Mouse (Mus musculus) adrenal gland, adult 8-10 months (tissue): ENCODE data around the gene Pemt. TPM values are rescaled to one million over a fixed set of nuclear protein-coding genes. Genes with fewer than 3 reads are reported as not detected.

Source experiments
- DNase-seq: peaks from one replicate; pipeline ENCODE4 v3.0.0; 2022
- total RNA-seq, 4 experiments: library from RNA; stranded (reverse); gene quantifications; 2 replicates each; pipeline ENCODE4 v1.2.4; 2022

Pemt gene
- total RNA-seq, 4 experiments from 2014 or later, result 4.9 to 9.5 (median 7.8) TPM

DNA sequence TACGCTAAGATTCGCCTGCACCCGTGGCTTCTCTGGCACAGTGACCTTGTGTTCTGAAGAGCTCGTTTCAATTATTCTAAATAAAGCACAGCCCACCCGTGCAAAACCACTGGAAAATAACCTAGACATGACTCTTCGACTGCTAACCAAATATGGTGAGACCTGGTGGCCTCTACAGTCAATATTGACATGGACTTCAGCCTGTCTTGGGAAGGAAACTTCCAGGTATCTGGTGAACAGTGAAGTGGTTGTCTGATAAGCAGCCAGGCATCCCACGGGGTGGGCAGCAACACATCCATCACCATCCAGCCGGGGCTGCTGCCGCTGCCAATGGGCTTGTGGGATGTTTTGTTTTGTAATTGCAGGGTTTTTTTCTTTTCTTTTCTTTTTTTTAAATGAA lies 52.0 kb downstream of the Pemt start:
- no peak for DNase-seq

DNA sequence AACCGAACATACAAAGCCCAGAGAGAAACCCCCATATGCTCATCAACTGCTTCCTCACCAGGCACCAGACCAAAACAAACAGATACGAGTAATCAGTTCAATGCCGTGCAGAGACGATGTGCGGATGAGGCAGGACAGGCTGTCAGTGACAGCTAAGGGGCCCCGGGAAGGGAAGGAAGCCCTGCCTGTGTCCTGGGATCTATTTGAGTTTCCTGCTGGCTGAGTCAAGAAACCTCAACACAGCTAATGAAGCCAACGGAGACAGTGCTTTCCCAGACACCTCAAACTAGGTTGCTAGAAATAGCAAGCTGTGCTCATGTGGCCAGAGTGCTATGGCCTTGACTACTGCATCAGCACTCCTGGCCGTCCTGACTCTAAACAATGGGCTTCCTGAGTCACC lies 54.9 kb downstream of the Pemt start:
- no peak for DNase-seq

- DNase-seq, result no peak
These were observed 56.9 kb downstream of the Pemt start for GRCm38 (mm10) chr11:59989406-59989805.

GRCm38 (mm10) chr11:59977831-59978230 lies 68.5 kb downstream of the Pemt start:
- DNase-seq, result no peak

- no peak for DNase-seq
These were observed 71.0 kb downstream of the Pemt start for GRCm38 (mm10) chr11:59975241-59975640.

GRCm38 (mm10) chr11:59973389-59973788 lies 72.9 kb downstream of the Pemt start:
- no peak for DNase-seq

GRCm38 (mm10) chr11:59971691-59972090 lies 74.6 kb downstream of the Pemt start:
- DNase-seq, result no peak

DNA sequence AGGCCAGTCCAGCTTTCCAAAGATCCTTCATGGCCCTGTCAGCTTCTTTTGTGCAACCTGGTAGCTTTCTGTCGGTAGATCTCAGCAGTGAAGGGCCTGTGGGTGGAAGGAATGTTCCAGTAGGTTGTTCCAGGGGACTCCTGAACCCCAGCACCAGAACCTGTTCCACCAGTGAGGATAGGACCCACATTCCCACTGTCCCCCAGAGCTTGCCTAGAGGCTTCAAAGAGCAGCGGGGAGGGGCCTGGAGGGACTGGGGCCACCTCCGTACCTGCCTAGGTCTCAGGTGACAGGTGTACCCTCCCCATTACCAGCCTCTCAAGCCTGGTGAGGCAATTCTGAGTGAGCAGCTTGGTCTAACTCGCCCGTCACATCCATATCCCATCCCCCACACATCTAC lies 75.5 kb downstream of the Pemt start:
- DNase-seq, result no peak

DNA sequence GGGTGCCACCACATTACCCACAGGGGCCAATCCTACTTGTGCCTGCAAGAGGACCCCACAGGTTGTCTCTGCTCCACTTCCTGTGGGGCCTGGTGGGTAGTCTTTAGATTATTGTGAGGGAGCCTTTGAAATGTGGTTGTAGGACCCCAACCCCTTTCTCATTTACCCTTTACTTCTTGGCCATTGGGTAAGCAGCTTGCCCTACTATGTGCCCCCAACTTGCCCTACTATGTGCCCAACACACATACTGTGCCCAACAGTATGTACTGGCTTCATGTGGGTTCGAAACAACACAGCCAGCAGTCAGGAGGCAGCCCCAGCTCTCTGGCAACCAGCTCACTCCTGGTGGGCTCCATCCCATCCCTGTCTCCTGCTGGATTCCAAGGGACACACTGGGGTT lies 78.5 kb downstream of the Pemt start:
- no peak for DNase-seq

- no peak for DNase-seq
These were observed 80.2 kb downstream of the Pemt start for GRCm38 (mm10) chr11:59966102-59966483.

DNA sequence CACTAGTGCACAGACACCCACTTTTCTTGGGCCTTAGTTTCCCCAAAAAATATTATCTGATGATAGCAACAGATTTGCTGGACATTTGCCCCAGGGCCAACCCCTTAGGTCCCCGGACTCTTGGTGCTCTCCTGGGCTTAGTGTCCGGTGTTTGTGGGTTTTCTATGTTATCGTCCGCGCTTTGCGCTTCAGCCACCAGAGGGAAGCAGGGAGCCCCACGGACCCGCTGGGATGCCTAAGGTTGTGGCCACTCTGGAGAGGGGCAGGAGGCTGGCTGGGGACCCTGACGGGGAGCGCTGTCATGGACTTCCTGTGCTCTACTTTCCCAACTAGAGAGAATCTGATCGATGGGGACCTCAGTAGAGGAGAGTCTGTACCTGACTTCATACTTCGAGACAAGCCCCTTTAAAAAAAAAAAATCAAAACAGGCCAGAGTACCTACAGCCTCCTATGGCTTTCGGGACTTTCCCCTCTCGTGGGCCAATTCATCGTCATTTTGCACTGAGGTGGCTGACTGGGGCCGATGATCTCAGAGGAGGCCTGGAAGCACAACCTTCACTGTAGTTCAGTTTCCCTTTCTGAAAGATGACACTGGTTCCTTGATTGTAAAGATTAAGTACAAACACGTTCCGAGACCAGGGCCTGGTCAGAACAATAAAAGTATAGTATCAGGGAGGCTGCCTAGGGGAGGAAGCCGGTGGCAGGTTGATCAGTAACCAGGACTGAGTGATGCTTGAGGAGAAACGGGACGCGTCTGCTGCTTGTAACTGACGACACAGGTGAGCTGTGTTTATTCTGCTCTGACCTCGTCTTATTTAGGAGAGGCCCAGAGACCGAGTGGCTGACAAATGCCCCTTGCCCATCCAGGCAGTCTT lies 80.8 kb downstream of the Pemt start:
- DNase-seq, result peak; percentile 74

DNA sequence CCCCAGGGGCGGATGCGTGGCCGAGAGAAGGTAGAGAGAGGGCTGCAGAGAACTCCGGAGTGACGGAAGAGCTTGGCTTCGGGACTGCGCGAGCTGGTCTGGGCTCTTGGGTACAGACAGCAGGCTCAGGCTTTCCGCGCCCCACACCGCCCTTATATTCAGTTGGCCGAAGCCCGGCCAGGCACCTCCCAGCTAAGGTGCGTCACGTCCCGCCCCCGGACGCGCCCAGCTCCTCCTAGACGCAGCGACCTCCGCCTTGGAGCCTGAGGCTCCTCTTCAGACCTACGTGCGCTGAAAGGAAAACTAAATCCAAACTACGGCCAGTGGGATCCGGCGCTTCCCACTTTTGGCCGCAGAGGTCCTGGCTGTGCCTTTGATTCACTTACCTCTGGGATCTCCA lies 81.5 kb downstream of the Pemt start, which contains the start of gene Rasd1:
TSS of gene Rasd1 (minus strand) at position 127 of the 400 bp plus-strand sequence.
- DNase-seq, result peak; percentile 91

GRCm38 (mm10) chr11:59964163-59964758 lies 82.0 kb downstream of the Pemt start:
- peak; percentile 24 for DNase-seq

DNA sequence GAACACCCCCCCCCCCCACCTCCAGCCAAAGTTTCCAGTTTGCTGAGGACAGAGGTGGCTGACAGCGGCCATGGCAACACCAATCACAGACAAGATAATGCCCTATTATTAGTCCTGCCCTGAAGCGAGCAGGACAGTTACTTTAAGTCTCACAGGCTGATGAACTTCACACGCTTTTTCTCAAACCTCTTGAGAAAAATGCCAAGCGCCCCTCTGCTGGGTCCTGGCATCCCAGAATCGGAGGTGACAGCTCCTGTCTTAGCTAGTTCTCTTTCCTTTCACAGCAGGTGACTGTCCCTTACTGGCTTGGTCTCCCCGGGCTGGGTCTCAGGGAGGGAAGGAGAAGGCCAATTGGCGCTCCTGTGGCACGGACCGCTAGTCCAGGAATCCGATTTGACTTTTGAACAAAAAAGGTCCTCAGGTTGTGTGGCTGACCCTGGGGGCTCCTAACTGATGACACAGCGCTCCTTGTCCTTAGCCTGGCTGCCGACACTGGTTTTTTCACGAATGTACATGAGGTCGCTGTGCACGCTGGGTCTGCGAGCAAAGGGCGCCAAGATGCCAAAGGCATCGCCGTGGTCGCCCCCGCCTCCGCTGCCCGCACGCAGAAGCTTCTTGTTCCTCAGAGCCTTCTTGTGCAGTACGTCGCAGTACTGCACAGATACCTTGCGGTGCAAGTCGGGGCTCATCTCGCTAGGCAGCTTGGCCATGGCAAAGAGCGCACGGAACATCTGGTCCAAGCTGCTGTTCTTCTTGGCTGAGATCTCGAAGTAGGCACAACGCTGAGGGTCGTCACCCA lies 82.7 kb downstream of the Pemt start:
- DNase-seq, result peak; percentile 18

DNA sequence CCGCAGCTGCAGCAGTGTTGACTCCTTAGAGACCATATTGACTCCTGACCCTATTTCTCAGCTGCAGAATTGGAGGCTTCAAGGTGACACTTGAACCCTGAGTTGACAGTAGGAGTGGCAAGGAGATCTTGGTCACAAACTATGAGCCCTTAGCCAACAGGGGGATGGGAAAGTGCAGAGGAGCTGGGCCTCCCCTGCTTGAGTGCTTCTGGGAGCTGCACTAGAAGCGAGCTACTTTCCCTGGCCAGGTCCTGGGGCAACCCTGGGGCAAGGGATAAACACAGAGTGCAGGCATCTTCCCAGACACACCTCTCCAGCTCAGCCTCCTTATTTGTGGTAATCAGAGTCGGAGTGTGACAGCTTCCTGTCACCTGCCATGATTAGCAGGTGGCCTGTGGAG lies 83.7 kb downstream of the Pemt start:
- no peak for DNase-seq

GRCm38 (mm10) chr11:59961338-59961875 lies 84.9 kb downstream of the Pemt start:
- DNase-seq, result no peak

DNA sequence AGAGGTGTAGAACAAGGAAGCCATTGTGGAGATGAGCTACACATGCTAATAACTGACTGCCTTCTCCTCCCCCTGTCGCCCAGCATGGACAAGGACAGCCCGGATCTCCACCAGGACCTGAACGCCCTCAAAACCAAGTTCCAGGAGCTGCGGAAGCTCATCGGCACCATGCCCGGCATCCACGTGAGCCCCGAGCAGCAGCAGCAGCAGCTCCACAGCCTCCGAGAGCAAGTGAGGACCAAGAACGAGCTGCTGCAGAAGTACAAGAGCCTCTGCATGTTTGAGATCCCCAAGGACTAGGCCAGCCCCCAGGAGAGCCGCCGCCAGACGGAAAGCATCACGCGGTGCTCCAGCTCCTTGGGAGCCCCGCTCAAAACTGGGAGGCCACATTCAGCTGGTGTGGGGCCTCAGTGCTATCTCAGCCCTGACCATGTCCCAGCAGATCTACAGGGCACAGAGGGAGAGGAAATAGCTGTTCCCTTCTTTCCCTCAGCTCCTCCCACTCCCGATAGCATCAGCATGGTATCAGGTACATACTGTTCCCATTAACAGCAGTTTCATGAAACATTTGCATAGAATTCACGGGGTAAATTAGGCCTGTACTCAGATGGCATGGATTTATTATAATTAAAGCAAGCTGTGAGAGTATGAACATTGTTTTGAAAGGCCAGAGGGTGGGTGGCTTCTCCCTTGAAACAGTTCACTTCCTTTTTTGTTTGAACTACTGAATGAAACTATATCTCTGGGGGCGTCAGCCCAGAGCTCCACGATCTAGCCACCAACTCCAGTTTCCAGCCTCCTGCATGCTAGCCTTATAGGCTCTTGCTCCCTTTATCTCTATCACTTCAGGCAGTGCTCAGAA lies 85.6 kb downstream of the Pemt start:
- no peak for DNase-seq

GRCm38 (mm10) chr11:59959453-59959852 lies 86.8 kb downstream of the Pemt start:
- DNase-seq, result no peak

- DNase-seq, result no peak
These were observed 89.5 kb downstream of the Pemt start for GRCm38 (mm10) chr11:59956749-59957148.

GRCm38 (mm10) chr11:59952892-59953291 lies 93.4 kb downstream of the Pemt start:
- no peak for DNase-seq

GRCm38 (mm10) chr11:59948401-59948767 lies 97.9 kb downstream of the Pemt start:
- no peak for DNase-seq
